Mouse (Mus musculus) E14TG2a.4 (cell line): Measurements from ENCODE around the gene Ikzf3.

Experiments
- H3K27me3 ChIP-seq: 2 replicates; pipeline ENCODE4 v1.6.1; 2014; ENCODE audit warnings: low read length, control low read depth; ENCODE audit not compliant: insufficient read depth
- H3K36me3 ChIP-seq: 2 replicates; pipeline ENCODE4 v1.6.1; 2014; ENCODE audit warnings: low read length, control low read depth; ENCODE audit not compliant: insufficient read depth
- H3K4me1 ChIP-seq: replicated peaks from 2 replicates; pipeline ENCODE4 v1.6.1; 2014; ENCODE audit warnings: low read depth, low read length, control low read depth
- H3K4me3 ChIP-seq: replicated peaks from 2 replicates; pipeline ENCODE4 v1.5.1; 2014; ENCODE audit warnings: mild to moderate bottlenecking, low read length
- H3K9me3 ChIP-seq: 2 replicates; pipeline ENCODE4 v1.6.1; 2014; ENCODE audit warnings: low read length, control low read depth
- CTCF ChIP-seq: conservative IDR thresholded peaks from 2 replicates; pipeline ENCODE4 v1.5.1; 2014; ENCODE audit warnings: low read length
- NANOG ChIP-seq: IDR thresholded peaks from 2 replicates; pipeline ENCODE4 v1.6.1; 2014; ENCODE audit warnings: borderline replicate concordance, low read length, mixed read lengths
- POU5F1 ChIP-seq: IDR thresholded peaks from 2 replicates; pipeline ENCODE4 v1.6.1; 2014; ENCODE audit warnings: low read length, borderline replicate concordance

Gene Ikzf3

DNA sequence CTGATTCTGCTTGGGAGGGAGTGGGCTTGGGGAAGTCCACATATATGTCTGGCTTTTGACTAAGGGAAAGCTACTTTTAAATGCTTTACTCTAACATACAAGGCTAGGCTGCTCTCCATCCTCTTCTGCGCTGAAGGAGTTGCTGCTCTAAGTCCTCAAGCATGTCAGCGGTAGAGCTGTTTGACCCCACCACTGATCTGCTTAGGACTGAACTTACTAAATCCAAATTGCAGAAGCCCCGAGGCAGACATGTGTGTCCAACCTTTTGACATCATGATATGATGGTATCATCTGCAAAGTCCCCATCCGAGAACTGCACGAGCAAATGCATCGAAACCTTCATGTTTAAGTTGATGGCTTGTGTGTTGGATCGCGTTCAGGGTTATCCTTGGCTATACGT lies 86.0 kb downstream of the Ikzf3 start:
- Histone ChIP-seq H3K36me3 (peaks cover 15% of the 10 kb centered on the region), H3K4me1 (peaks cover 68% of the 10 kb centered on the region), H3K27me3 (peaks cover 34% of the 10 kb centered on the region), H3K4me3 (no peak overlapping the region), H3K9me3 (no peaks in the 10 kb centered on the region)
- no peak for TF ChIP-seq POU5F1
- TF ChIP-seq CTCF, result no peak

DNA sequence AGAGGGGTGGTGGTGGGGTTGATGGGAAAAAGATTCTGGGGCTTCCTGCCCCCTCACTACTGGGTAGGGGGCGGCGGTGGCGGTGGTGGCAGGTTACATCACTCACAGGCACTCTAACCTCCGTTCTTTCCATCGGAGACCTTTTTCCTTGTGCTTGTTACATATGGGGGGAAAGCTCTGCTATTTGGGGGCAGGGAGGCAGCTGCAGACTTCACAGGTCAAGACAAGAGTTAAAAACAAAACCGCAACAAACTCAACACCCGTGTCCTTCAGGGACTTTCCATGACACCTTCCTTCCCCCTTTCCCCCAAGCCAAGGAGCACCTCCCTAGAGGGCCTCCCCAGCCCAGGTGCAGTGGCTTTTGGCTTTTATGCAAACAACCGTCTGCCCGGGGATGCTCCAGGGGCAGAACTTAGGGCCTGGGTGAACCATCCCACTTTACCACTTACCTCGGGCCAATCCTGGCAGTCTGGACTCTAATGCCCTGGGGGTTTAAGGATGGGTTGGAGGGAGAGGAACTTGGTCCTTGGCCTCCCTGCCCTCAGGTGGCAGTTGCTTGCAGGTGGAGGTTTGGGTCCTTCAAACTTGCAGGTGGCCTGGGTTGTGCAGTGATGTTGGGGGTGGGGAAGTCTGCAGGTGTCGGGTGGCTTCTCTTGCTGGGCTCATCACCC lies 86.6 kb downstream of the Ikzf3 start:
- H3K27me3 ChIP-seq, result peaks cover 34% of the 10 kb centered on the region
- TF ChIP-seq POU5F1 (no peak), NANOG (no peak), CTCF (no peak)
- H3K36me3 ChIP-seq, result peaks cover 22% of the 10 kb centered on the region
- no peaks in the 10 kb centered on the region for H3K9me3 ChIP-seq
- peaks cover 66% of the 10 kb centered on the region for H3K4me1 ChIP-seq
- peak overlapping the region; percentile 81 for H3K4me3 ChIP-seq

- H3K27me3 ChIP-seq, result peaks cover 30% of the 10 kb centered on the region
- peaks cover 30% of the 10 kb centered on the region for H3K36me3 ChIP-seq
- no peaks in the 10 kb centered on the region for H3K9me3 ChIP-seq
- H3K4me3 ChIP-seq, result peak overlapping the region; percentile 81
- TF ChIP-seq NANOG, result no peak
- no peak for TF ChIP-seq POU5F1
- peaks cover 65% of the 10 kb centered on the region for H3K4me1 ChIP-seq
Observed at GRCm38 (mm10) chr11:98458121-98458990, 87.5 kb downstream of the Ikzf3 start.

DNA sequence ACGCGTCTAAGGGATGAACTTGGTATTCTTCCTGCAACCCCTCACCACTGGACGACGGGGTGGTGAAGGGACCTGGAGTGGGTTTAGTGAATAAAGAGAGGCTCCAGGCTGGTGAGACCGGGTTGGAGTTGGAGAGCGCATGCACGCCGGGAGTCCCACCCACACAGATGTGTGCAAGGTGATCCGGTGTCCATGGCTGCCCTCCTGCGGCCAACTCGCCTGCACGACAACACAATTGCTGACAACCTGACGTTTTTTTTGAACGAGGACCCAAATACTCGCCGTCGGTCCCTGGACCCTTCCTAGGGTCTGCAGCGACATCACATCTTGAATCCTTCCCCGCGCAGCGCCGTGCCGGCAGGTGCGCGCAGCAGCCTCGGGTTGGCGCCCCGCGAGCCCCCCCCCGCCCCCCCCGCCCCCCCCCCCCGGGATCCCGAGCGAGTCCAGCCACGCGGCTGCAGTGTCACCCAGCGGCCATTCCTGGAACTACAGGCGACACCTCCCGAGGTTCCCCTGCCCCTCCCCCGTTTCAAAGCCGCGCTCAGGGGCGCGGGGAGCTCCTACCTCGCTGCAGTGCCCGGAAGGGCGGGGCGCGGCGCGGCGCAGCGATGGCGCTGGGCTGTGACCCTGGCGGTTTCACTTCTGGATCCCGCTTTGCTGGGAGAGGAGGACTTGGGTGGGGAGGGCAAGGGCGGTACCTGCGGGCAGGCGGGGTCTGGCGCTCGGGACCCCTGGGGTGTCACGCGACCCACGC lies 88.3 kb downstream of the Ikzf3 start:
- Histone ChIP-seq H3K4me3 (peak overlapping the region; percentile 81), H3K36me3 (peaks cover 38% of the 10 kb centered on the region), H3K4me1 (peaks cover 65% of the 10 kb centered on the region), H3K27me3 (peaks cover 30% of the 10 kb centered on the region), H3K9me3 (no peaks in the 10 kb centered on the region)
- 0 out of 2 replicates have a peak, but pooled peaks have one; percentile 10 for TF ChIP-seq CTCF
- TF ChIP-seq NANOG, result no peak

DNA sequence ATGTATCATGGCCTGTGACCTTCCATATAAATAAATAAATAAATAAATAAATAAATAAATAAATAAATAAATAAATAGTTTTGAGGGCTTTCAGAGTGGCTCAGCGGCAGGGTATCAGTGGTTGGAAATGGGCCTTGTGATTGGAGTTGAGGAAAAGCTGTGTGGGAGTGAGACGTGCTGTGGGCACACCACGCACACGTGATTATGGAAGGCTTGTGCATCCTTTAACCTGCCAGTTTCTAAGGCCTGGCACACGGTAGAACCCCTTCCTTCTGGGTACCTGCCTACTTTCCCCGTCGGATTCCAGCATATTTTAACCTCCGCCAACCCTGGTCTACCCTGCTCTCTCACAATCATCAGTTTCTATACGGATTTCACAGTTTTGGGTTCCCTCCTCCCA lies 88.9 kb downstream of the Ikzf3 start:
- H3K4me1 ChIP-seq, result peaks cover 64% of the 10 kb centered on the region
- H3K36me3 ChIP-seq, result peaks cover 44% of the 10 kb centered on the region
- peak overlapping the region; percentile 81 for H3K4me3 ChIP-seq
- H3K27me3 ChIP-seq, result peaks cover 25% of the 10 kb centered on the region
- TF ChIP-seq NANOG (no peak), POU5F1 (no peak), CTCF (no peak)
- no peaks in the 10 kb centered on the region for H3K9me3 ChIP-seq

DNA sequence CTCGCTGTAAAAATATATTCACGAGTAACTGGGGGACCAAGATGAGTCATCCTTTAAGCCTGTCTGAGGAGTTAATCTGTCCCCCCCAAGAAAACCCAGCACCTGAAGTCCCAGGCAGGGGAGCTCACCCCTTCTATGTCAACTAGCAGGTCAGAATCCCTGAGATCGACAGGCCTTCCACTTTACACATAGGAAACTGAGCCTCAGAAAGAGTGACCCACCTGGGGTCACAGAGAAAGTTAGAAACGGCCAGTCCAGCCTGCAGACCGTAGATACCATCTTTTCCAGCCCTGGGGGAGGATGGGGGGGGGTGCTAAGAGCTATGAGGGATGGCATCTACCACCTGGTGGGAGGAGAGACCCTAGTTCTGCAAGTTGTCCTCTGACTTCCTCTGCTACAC lies 89.3 kb downstream of the Ikzf3 start:
- peaks cover 25% of the 10 kb centered on the region for H3K27me3 ChIP-seq
- no peak overlapping the region for H3K4me3 ChIP-seq
- H3K9me3 ChIP-seq, result no peaks in the 10 kb centered on the region
- peaks cover 63% of the 10 kb centered on the region for H3K4me1 ChIP-seq
- peaks cover 48% of the 10 kb centered on the region for H3K36me3 ChIP-seq
- no peak for TF ChIP-seq NANOG
- no peak for TF ChIP-seq POU5F1
- TF ChIP-seq CTCF, result no peak

- peak; percentile 74 for TF ChIP-seq CTCF
- no peak for TF ChIP-seq NANOG
- H3K4me3 ChIP-seq, result no peak overlapping the region
- H3K4me1 ChIP-seq, result peaks cover 63% of the 10 kb centered on the region
- peaks cover 58% of the 10 kb centered on the region for H3K36me3 ChIP-seq
- no peaks in the 10 kb centered on the region for H3K9me3 ChIP-seq
- peaks cover 23% of the 10 kb centered on the region for H3K27me3 ChIP-seq
Observed at GRCm38 (mm10) chr11:98455484-98455883, 90.3 kb downstream of the Ikzf3 start.

GRCm38 (mm10) chr11:98449921-98450771 lies 95.7 kb downstream of the Ikzf3 start:
- Histone ChIP-seq H3K4me3 (peak overlapping the region; percentile 82), H3K36me3 (peaks cover 50% of the 10 kb centered on the region), H3K4me1 (peaks cover 77% of the 10 kb centered on the region), H3K27me3 (no peaks in the 10 kb centered on the region), H3K9me3 (no peaks in the 10 kb centered on the region)
- TF ChIP-seq NANOG (no peak), CTCF (no peak), POU5F1 (no peak)
